Mouse (Mus musculus) thymus, adult 2 months (tissue): ENCODE data around the gene Tas2r138. TPM values are rescaled to one million over a fixed set of nuclear protein-coding genes. Genes with fewer than 3 reads are reported as not detected.

Source experiments
- DNase-seq: peaks from one replicate; pipeline ENCODE4 v3.0.0; 2021
- H3K27ac ChIP-seq: fragments of 200-500 bp; 2 replicates; pipeline ENCODE4 v1.5.1; 2012; ENCODE audit warnings: low read length, control low read depth; ENCODE audit not compliant: control insufficient read depth, insufficient read depth
- H3K27me3 ChIP-seq: fragments of 200-500 bp; 2 replicates; pipeline ENCODE4 v1.6.1; 2012; ENCODE audit warnings: mild to moderate bottlenecking, low read length, moderate library complexity, mixed read lengths; ENCODE audit not compliant: control insufficient read depth, insufficient read depth
- H3K36me3 ChIP-seq: fragments of 200-500 bp; 2 replicates; pipeline ENCODE4 v1.6.1; 2012; ENCODE audit warnings: mild to moderate bottlenecking, low read length, moderate library complexity; ENCODE audit not compliant: control insufficient read depth, insufficient read depth
- H3K4me1 ChIP-seq: fragments of 200-500 bp; replicated peaks from 2 replicates; pipeline ENCODE4 v1.6.1; 2012; ENCODE audit warnings: low read length; ENCODE audit not compliant: control insufficient read depth, insufficient read depth
- H3K4me3 ChIP-seq: fragments of 200-500 bp; 2 replicates; pipeline ENCODE4 v1.5.1; 2012; ENCODE audit warnings: mild to moderate bottlenecking, low read length, control low read depth, moderate library complexity; ENCODE audit not compliant: control insufficient read depth, insufficient read depth
- CTCF ChIP-seq: fragments of 200-500 bp; IDR thresholded peaks from 2 replicates; pipeline ENCODE4 v1.5.1; 2012; ENCODE audit warnings: mild to moderate bottlenecking, control low read depth, low read length, moderate library complexity, borderline replicate concordance; ENCODE audit not compliant: control insufficient read depth, poor library complexity, insufficient read depth; ENCODE audit errors: extremely low read depth
- POLR2A ChIP-seq: fragments of 200-500 bp; IDR thresholded peaks from 2 replicates; pipeline ENCODE4 v1.6.1; 2012; ENCODE audit warnings: mild to moderate bottlenecking, low read length, control low read depth, moderate library complexity; ENCODE audit not compliant: control insufficient read depth, poor library complexity, insufficient read depth; ENCODE audit errors: extremely low read depth
- WGBS: fragments of 180-500 bp; shearing (Covaris S2); methylation state at CpG from one replicate; pipeline ENCODE4 v1.1.7; 2018; 5-methylcytosine and 5-hydroxymethylcytosine counted together
- polyA plus RNA-seq: library from polyadenylated mRNA; depleted of rRNA; stranded (reverse); fragments of >200 nt; gene quantifications from 2 replicates; pipeline ENCODE4 v1.2.3, GENCODE M21; 2012

The Tas2r138 gene
- polyA plus RNA-seq, 1 experiment: 0.13 TPM

GRCm38 (mm10) chr6:40594804-40595550 is 18.1 kb downstream of the Tas2r138 start:
- DNase-seq: no peak
- Histone ChIP-seq H3K4me1 (no peaks in the 10 kb centered on the region), H3K27me3 (no peaks in the 10 kb centered on the region), H3K36me3 (no peaks in the 10 kb centered on the region), H3K4me3 (no peak overlapping the region), H3K27ac (no peak overlapping the region)
- no peak for TF ChIP-seq CTCF
- TF ChIP-seq POLR2A: no peak
- 26% methylated on average over 3 of the region's 3 CpGs for WGBS

- Histone ChIP-seq H3K4me3 (no peak overlapping the region), H3K36me3 (no peaks in the 10 kb centered on the region), H3K4me1 (no peaks in the 10 kb centered on the region), H3K27me3 (no peaks in the 10 kb centered on the region), H3K27ac (no peak overlapping the region)
- WGBS: 98% methylated on average over 2 of the region's 2 CpGs
- TF ChIP-seq CTCF (no peak), POLR2A (no peak)
- DNase-seq: no peak
Observed at GRCm38 (mm10) chr6:40588346-40588745, 24.8 kb downstream of the Tas2r138 start.

- Histone ChIP-seq H3K4me3 (no peak within 1 kb of the TSS), H3K27ac (no peak within 1 kb of the TSS), H3K27me3 (no peaks in the 10 kb centered on the region), H3K4me1 (no peaks in the 10 kb centered on the region), H3K36me3 (no peaks in the 10 kb centered on the region)
- 34% methylated on average over 5 of the region's 5 CpGs for WGBS
- no peak for DNase-seq
- TF ChIP-seq POLR2A (no peak), CTCF (no peak)
Observed at GRCm38 (mm10) chr6:40585645-40586044, 27.5 kb downstream of the Tas2r138 start, which contains the start of gene Clec5a. Clec5a (minus strand) TSS chr6:40585821.

- 19% methylated on average over 6 of the region's 6 CpGs for WGBS
- no peak overlapping the region for H3K27ac ChIP-seq
- no peak overlapping the region for H3K4me3 ChIP-seq
- no peak for DNase-seq
- no peaks in the 10 kb centered on the region for H3K27me3 ChIP-seq
- no peak for TF ChIP-seq POLR2A
- TF ChIP-seq CTCF: no peak
- no peaks in the 10 kb centered on the region for H3K36me3 ChIP-seq
- H3K4me1 ChIP-seq: no peaks in the 10 kb centered on the region
Observed at GRCm38 (mm10) chr6:40584336-40584735, 28.8 kb downstream of the Tas2r138 start.

GRCm38 (mm10) chr6:40576305-40576704 is 36.8 kb downstream of the Tas2r138 start:
- Histone ChIP-seq H3K36me3 (no peaks in the 10 kb centered on the region), H3K27me3 (no peaks in the 10 kb centered on the region), H3K4me3 (no peak overlapping the region), H3K27ac (no peak overlapping the region), H3K4me1 (no peaks in the 10 kb centered on the region)
- no peak for TF ChIP-seq CTCF
- TF ChIP-seq POLR2A: no peak
- 5% methylated on average over 1 of the region's 1 CpGs for WGBS
- DNase-seq: no peak

- H3K36me3 ChIP-seq: no peaks in the 10 kb centered on the region
- 56% methylated on average over 3 of the region's 3 CpGs for WGBS
- H3K27me3 ChIP-seq: no peaks in the 10 kb centered on the region
- no peak for TF ChIP-seq CTCF
- no peak for TF ChIP-seq POLR2A
- H3K4me3 ChIP-seq: no peak overlapping the region
- H3K27ac ChIP-seq: no peak overlapping the region
- H3K4me1 ChIP-seq: no peaks in the 10 kb centered on the region
- no peak for DNase-seq
Observed at GRCm38 (mm10) chr6:40573618-40574017, 39.5 kb downstream of the Tas2r138 start.
